Mouse (Mus musculus): ENCODE measurements around the gene Stard13. TPM values are rescaled to one million over a fixed set of nuclear protein-coding genes. Genes with fewer than 3 reads are reported as not detected.

Stard13 gene
- polyA plus RNA-seq, 1 experiment from 2014 or later, result 20.6 TPM

DNA sequence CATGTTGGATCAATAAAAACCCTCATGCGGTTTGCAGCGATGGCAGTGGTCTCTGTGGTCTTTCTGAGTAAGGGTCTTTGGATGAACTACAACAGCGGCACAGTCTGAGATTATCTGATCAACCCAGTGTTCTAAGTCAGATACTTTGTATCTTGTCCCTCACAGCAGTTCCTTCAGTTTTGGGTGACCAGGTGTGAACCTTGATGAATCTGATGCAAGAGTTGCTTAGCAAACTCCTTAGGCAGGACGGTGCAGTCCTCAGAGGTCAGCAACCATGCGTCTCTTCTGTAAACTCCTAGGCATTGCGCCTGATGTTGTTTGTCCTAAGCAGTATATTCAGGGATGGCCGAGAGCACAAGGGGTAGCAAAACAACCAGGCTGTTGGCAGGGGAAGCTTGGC is 232.5 kb downstream of the Stard13 start:
- 81% methylated on average over 7 of the region's 7 CpGs for WGBS
- Histone ChIP-seq H3K4me3 (ENCODE audit: low read length) (no peak overlapping the region), H3K9ac (ENCODE audit: low read length) (no peak overlapping the region), H3K4me1 (replicated peaks; ENCODE audit: control insufficient read depth, insufficient read depth, low read length) (no peaks in the 10 kb centered on the region), H3K9me3 (ENCODE audit: control insufficient read depth, low read length) (no peaks in the 10 kb centered on the region), H3K27me3 (ENCODE audit: control insufficient read depth, insufficient read depth, low read depth, low read length) (no peaks in the 10 kb centered on the region), H3K36me3 (ENCODE audit: control insufficient read depth, insufficient read depth, low read length) (no peaks in the 10 kb centered on the region), H3K4me2 (ENCODE audit: low read depth, low read length) (no peak overlapping the region), H3K27ac (ENCODE audit: low read length) (no peak overlapping the region)
- ATAC-seq (ENCODE audit: low read depth), result no peak

DNA sequence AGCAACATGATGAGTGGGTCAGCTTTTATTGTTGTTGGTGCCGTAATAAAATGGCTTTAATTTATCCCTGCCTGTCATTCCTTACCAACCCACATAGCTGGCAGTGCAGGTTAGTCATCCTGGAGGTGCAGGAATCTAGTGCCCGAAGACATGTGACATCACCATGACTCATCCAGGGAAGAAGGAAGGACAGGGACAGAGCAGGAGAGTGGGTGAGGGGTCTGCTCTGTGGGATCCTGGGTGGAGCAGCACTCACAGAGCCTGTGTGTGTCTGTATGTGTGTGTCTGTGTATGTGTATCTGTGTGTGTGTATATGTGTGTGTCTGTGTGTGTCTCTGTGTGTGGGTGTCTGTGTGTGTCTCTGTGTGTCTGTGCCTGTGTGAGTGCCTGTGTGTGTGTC is 237.1 kb downstream of the Stard13 start:
- H3K4me2 ChIP-seq (ENCODE audit: low read depth, low read length), result no peak overlapping the region
- no peak overlapping the region for H3K27ac ChIP-seq (ENCODE audit: low read length)
- 67% methylated on average over 2 of the region's 2 CpGs for WGBS
- no peaks in the 10 kb centered on the region for H3K9me3 ChIP-seq (ENCODE audit: control insufficient read depth, low read length)
- H3K9ac ChIP-seq (ENCODE audit: low read length), result no peak overlapping the region
- H3K4me3 ChIP-seq (ENCODE audit: low read length), result no peak overlapping the region
- no peaks in the 10 kb centered on the region for H3K36me3 ChIP-seq (ENCODE audit: control insufficient read depth, insufficient read depth, low read length)
- ATAC-seq (ENCODE audit: low read depth), result no peak
- no peaks in the 10 kb centered on the region for H3K4me1 ChIP-seq (replicated peaks; ENCODE audit: control insufficient read depth, insufficient read depth, low read length)
- H3K27me3 ChIP-seq (ENCODE audit: control insufficient read depth, insufficient read depth, low read depth, low read length), result no peaks in the 10 kb centered on the region

DNA sequence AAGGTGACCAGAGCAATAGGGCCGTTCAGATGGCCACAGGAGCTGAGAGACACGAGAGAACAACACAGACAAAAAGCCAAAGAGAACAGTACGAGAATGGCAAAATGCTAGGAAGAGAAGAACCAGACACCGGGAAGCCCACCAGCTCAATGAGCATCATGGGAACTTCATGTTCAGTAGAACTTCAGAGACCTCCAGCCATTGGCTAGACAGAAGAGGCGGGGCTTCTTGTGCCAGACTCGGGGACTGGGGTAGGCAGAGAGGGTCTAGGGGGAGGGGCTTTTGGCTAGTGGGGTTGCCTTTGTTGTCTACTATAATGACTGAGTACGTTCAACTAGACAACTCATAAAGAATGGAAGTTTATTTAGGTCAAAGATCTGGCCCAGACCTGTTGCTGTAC is 239.5 kb downstream of the Stard13 start:
- Histone ChIP-seq H3K36me3 (ENCODE audit: control insufficient read depth, insufficient read depth, low read length) (no peaks in the 10 kb centered on the region), H3K4me1 (replicated peaks; ENCODE audit: control insufficient read depth, insufficient read depth, low read length) (no peaks in the 10 kb centered on the region), H3K27me3 (ENCODE audit: control insufficient read depth, insufficient read depth, low read depth, low read length) (no peaks in the 10 kb centered on the region), H3K9ac (ENCODE audit: low read length) (no peak overlapping the region), H3K4me2 (ENCODE audit: low read depth, low read length) (no peak overlapping the region), H3K27ac (ENCODE audit: low read length) (no peak overlapping the region), H3K9me3 (ENCODE audit: control insufficient read depth, low read length) (no peaks in the 10 kb centered on the region), H3K4me3 (ENCODE audit: low read length) (no peak overlapping the region)
- 84% methylated on average over 7 of the region's 7 CpGs for WGBS
- no peak for ATAC-seq (ENCODE audit: low read depth)

Other genes with a start within 250 kb of the Stard13 start
- gene Gm42906, start 194.3 kb upstream of the Stard13 start, polyA plus RNA-seq (2015; fragmentation: Nextera tagmentation; extraction: Ambion mirVana), result not detected in 2 replicates